Mouse (Mus musculus) olfactory bulb, adult 2 months (tissue): ENCODE results near the gene Jtb.

Experiments
- CTCF ChIP-seq: fragments of 200-500 bp; IDR thresholded peaks from 2 replicates; pipeline ENCODE4 v1.5.1; 2012; ENCODE audit warnings: low read depth, mild to moderate bottlenecking, low read length, moderate library complexity; ENCODE audit not compliant: insufficient read depth
- POLR2A ChIP-seq: fragments of 200-500 bp; IDR thresholded peaks from 2 replicates; pipeline ENCODE4 v1.6.1; 2012; ENCODE audit warnings: mild to moderate bottlenecking, low read depth, low read length, moderate library complexity; ENCODE audit not compliant: insufficient read depth

- TF ChIP-seq CTCF (no peak), POLR2A (no peak)
Observed at GRCm38 (mm10) chr3:90272170-90272569, 40.8 kb downstream of the Jtb start.
